Mouse (Mus musculus) heart, adult 10 weeks (tissue): ENCODE results near the gene Pygb. TPM values are rescaled to one million over a fixed set of nuclear protein-coding genes. Genes with fewer than 3 reads are reported as not detected.

Experiments
- polyA plus RNA-seq: library from polyadenylated mRNA; stranded (reverse); fragments of 350-450 nt; fragmentation: Illumina TruSeq; extraction: RNeasy Lipid Tissue Mini Kit (QIAGEN cat#74804); gene quantifications from one replicate; pipeline ENCODE4 v1.2.3, GENCODE M21; 2014; ENCODE audit warnings: low read depth, low replicate concordance

Pygb gene
- 496 TPM for polyA plus RNA-seq

GRCm38 (mm10) chr2:150786251-150787180 is at the start of gene Pygb:
Gene Pygb (plus strand): TSS chr2:150786735.

GRCm38 (mm10) chr2:150748854-150749253 is 37.7 kb upstream of the Pygb start, which contains the start of gene Entpd6:
Gene Entpd6 (plus strand): TSS chr2:150749042.

Other genes with a start within 250 kb of the Pygb start
- not detected for gene Cst7, start 216.3 kb upstream of the Pygb start, polyA plus RNA-seq
- 39.2 TPM for gene Apmap, start 178.2 kb upstream of the Pygb start, polyA plus RNA-seq
- 287 TPM for gene Acss1, start 118.2 kb upstream of the Pygb start, polyA plus RNA-seq
- gene Vsx1, start 97.4 kb upstream of the Pygb start, polyA plus RNA-seq: not detected
- gene Entpd6, start 37.7 kb upstream of the Pygb start, polyA plus RNA-seq: 17.2 TPM
- 50.2 TPM for gene Abhd12, start 118.0 kb downstream of the Pygb start, polyA plus RNA-seq
- gene Gins1, start 118.7 kb downstream of the Pygb start, polyA plus RNA-seq: 3.4 TPM